Mouse (Mus musculus) brown adipose tissue, adult 24 weeks (tissue): ENCODE measurements around the gene Rrad. TPM values are rescaled to one million over a fixed set of nuclear protein-coding genes. Genes with fewer than 3 reads are reported as not detected.
A peak's percentile ranks its signal among the peaks of the same experiment; 100 is the strongest.

ENCODE experiments used
- H3K27ac ChIP-seq: fragments of 200-500 bp; replicated peaks from 2 replicates; pipeline ENCODE4 v1.5.1; 2012; ENCODE audit warnings: low read depth, mild to moderate bottlenecking, low read length
- H3K4me1 ChIP-seq: fragments of 200-500 bp; 2 replicates; pipeline ENCODE4 v1.6.1; 2012; ENCODE audit warnings: low read length, mixed read lengths; ENCODE audit not compliant: control insufficient read depth, insufficient read depth, insufficient read length
- H3K4me3 ChIP-seq: fragments of 200-500 bp; 2 replicates; pipeline ENCODE4 v1.5.1; 2012; ENCODE audit warnings: low read depth, mild to moderate bottlenecking, low read length, moderate library complexity; ENCODE audit not compliant: insufficient read depth
- polyA plus RNA-seq: library from polyadenylated mRNA; stranded (reverse); fragments of >200 nt; gene quantifications from 2 replicates; pipeline ENCODE4 v1.2.4, GENCODE M21; 2012; ENCODE audit not compliant: missing spikeins, insufficient read depth, insufficient read length

Gene Rrad
- polyA plus RNA-seq, 1 experiment: 1.5 TPM

- peaks cover 14% of the 10 kb centered on the region; the same call in 1 of the 2 replicates for H3K4me1 ChIP-seq
- H3K4me3 ChIP-seq: peak overlapping the region; percentile 50
- H3K27ac ChIP-seq: 0 out of 2 replicates have a peak overlapping the region, but pooled peaks have one; percentile 1
These were observed 1.0 kb downstream of the Rrad start for GRCm38 (mm10) chr8:104630111-104630479.

GRCm38 (mm10) chr8:104629306-104630110 lies 1.6 kb downstream of the Rrad start:
- Histone ChIP-seq H3K4me3 (peak overlapping the region; percentile 50; the same call in 1 of the 2 replicates), H3K4me1 (peaks cover 14% of the 10 kb centered on the region; the same call in 1 of the 2 replicates), H3K27ac (0 out of 2 replicates have a peak overlapping the region, but pooled peaks have one; percentile 1)

- Histone ChIP-seq H3K4me1 (peaks cover 14% of the 10 kb centered on the region; the same call in 1 of the 2 replicates), H3K4me3 (no peak overlapping the region), H3K27ac (no peak overlapping the region)
These were observed 2.7 kb downstream of the Rrad start for GRCm38 (mm10) chr8:104628402-104628801.

GRCm38 (mm10) chr8:104627065-104627740 lies 3.9 kb downstream of the Rrad start:
- Histone ChIP-seq H3K27ac (no peak overlapping the region), H3K4me3 (no peak overlapping the region), H3K4me1 (peaks cover 14% of the 10 kb centered on the region; the same call in 1 of the 2 replicates)

GRCm38 (mm10) chr8:104624161-104624560 lies 7.0 kb downstream of the Rrad start, which contains the start of gene Cdh16:
Gene Cdh16, minus strand, starts transcription at chr8:104624396.
- Histone ChIP-seq H3K4me3 (no peak within 1 kb of the TSS), H3K27ac (no peak within 1 kb of the TSS), H3K4me1 (peaks cover 3% of the 10 kb centered on the region; the same call in 1 of the 2 replicates)

GRCm38 (mm10) chr8:104620765-104621164 lies 10.4 kb downstream of the Rrad start:
- Histone ChIP-seq H3K4me3 (no peak overlapping the region), H3K27ac (no peak overlapping the region), H3K4me1 (no peaks in the 10 kb centered on the region)

- no peak overlapping the region for H3K27ac ChIP-seq
These were observed 18.0 kb downstream of the Rrad start for GRCm38 (mm10) chr8:104613119-104613518.

GRCm38 (mm10) chr8:104611613-104612012 lies 19.5 kb downstream of the Rrad start:
- Histone ChIP-seq H3K27ac (no peak overlapping the region), H3K4me3 (no peak overlapping the region), H3K4me1 (no peaks in the 10 kb centered on the region)

More at GRCm38 (mm10) chr8:104613119-104613518, 18.0 kb downstream of the Rrad start:
- Histone ChIP-seq H3K4me1 (no peaks in the 10 kb centered on the region), H3K4me3 (no peak overlapping the region)

- H3K27ac ChIP-seq: no peak overlapping the region
These were observed 20.9 kb downstream of the Rrad start for GRCm38 (mm10) chr8:104610185-104610766.

GRCm38 (mm10) chr8:104609222-104609621 lies 21.9 kb downstream of the Rrad start:
- Histone ChIP-seq H3K4me1 (no peaks in the 10 kb centered on the region), H3K27ac (no peak overlapping the region), H3K4me3 (no peak overlapping the region)

More at GRCm38 (mm10) chr8:104610185-104610766, 20.9 kb downstream of the Rrad start:
- Histone ChIP-seq H3K4me3 (no peak overlapping the region), H3K4me1 (no peaks in the 10 kb centered on the region)

- Histone ChIP-seq H3K27ac (no peak overlapping the region), H3K4me1 (no peaks in the 10 kb centered on the region), H3K4me3 (no peak overlapping the region)
These were observed 23.2 kb downstream of the Rrad start for GRCm38 (mm10) chr8:104607944-104608343.

GRCm38 (mm10) chr8:104606329-104606728 lies 24.8 kb downstream of the Rrad start:
- no peak overlapping the region for H3K27ac ChIP-seq
- H3K4me3 ChIP-seq: no peak overlapping the region
- H3K4me1 ChIP-seq: peaks cover 3% of the 10 kb centered on the region; the same call in 1 of the 2 replicates

GRCm38 (mm10) chr8:104603245-104603593 lies 27.9 kb downstream of the Rrad start:
- Histone ChIP-seq H3K27ac (no peak overlapping the region), H3K4me3 (no peak overlapping the region), H3K4me1 (peaks cover 3% of the 10 kb centered on the region; the same call in 1 of the 2 replicates)

GRCm38 (mm10) chr8:104602468-104603244 lies 28.5 kb downstream of the Rrad start:
- H3K4me3 ChIP-seq: 0 out of 2 replicates have a peak overlapping the region, but pooled peaks have one; percentile 4
- no peak overlapping the region for H3K27ac ChIP-seq
- peaks cover 3% of the 10 kb centered on the region; the same call in 1 of the 2 replicates for H3K4me1 ChIP-seq
